Mouse (Mus musculus) c-Kit-positive CD71-positive TER-119-negative erythroid progenitor cells, embryonic 14.5 days (primary cell): ENCODE measurements around the gene Vmn1r55.
"Not testable (repeated sequence)": the region's sequence is repeated elsewhere in the genome, so short reads cannot be mapped to it uniquely, and the experiment has no call there.

ENCODE experiments used
- DNase-seq: peaks from one replicate; pipeline ENCODE4 v3.0.0-alpha.2; 2013; ENCODE audit warnings: low read depth

Vmn1r55 gene

DNA sequence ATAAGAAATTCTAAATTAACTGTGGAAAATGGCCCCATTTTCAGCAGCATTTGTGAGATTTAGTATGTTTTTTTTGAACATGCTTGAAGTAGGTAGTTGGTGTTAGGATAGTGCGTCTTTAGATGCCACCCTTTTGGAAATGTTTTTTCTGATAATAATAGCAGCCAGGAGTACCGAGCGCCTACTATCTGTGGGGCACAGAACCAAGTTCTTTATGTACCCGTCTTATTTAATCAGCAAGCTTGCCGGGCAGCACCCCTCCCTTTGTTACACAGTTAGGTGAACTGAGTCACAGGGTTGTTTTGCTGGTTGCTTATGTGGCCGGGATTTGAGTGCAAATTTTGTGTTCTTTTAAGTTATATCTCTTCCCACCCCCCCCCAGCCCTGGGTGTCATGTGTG is 68.2 kb downstream of the Vmn1r55 start:
- peak; percentile 71 for DNase-seq

DNA sequence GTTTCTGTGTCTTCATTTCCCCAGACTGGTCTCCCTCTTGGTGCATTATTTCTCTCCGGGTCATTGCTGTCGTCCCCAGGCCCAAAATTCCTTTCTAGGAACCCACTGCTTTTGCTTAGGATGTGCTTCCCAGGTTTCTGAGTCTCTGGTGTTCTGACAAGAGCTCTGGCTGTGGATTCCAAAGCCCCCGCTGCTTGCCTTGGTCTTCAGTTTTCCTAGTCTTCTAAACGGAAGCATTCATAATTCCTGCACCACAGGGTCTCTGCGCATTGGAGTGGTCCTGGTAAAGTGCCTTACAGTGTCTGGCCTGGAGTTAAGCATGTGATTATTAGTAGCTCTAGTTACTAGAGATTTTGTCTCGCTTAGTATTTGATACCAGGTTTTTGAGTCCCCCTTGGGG is 68.7 kb downstream of the Vmn1r55 start:
- no peak for DNase-seq

DNA sequence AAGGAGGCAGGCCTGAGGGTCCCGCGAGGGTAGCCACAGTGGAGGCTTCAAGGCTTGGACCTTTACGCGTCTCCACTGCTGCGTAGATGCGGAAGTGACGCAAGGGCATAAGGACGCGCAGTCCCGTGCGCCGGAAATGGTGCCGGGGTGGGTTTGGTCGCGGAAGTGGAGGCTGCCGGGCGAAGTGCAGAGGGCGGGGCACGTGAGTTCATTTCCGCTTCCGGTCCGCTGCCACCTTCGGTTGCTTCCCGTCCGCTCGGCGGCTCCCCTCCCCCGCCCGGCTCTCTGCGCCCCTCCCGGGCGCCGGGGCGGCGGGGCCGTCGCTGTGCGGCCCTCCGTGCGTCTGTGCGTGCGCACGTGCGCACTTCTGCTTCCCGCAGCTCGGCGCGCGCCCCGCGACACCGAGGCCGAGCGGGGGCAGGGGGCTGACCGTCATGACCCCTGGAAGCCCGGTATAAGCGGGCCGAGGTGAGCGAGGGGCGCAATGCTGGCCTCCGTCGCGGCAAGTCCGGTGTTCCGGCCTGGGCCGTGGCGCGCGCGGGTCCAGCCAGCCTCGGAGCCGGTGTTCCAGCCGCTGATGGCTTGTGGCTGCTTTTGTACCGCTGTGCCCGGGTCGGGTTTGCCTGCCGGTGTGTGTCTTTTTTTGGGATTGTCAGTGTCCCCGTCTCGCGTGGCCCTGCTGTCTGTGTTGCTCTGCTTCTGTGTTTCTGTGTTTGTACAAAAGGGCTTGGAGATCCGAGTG is 69.3 kb downstream of the Vmn1r55 start, which contains the start of gene Epn1:
Gene Epn1 (plus strand): TSS at position 226 of the 742 bp plus-strand sequence.
- peak; percentile 91 for DNase-seq

DNA sequence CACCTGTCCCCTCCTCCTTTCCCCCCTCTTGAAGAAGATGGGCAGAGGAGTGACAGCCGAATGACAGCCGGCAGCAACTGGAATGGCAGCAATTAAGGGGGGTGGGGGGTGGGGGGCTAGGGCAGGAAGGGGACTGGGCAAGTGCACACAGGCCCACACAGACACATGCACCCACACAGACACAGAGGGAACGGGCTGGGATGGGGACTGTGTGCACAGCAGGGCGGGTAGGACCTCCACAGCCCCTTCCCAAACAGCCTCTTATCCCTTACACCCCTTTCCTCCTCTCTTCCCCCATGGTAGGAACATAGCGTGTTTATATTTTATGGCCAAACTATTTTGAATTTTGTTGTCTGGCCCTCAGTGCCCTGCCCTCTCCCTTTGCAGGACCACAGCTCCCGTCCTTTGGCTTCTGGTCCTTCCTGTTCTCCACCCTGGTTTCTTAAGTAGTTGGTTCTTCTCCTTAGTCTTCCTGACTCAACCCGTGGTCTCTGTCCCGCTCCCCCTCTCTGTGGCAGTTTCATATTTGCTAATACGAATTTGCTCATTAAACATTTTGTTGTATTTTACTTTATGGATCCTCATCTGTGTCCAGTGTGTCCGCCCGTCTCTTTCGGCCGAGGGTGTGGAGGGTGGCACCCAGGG is 70.0 kb downstream of the Vmn1r55 start:
- not testable (repeated sequence) for DNase-seq
